Mouse (Mus musculus): ENCODE results near the gene Heatr4. TPM values are rescaled to one million over a fixed set of nuclear protein-coding genes. Genes with fewer than 3 reads are reported as not detected.
"Not testable (repeated sequence)": the region's sequence is repeated elsewhere in the genome, so short reads cannot be mapped to it uniquely, and the experiment has no call there.

Heatr4 gene
- polyA plus RNA-seq, 1 experiment from 2014 or later, result not detected

DNA sequence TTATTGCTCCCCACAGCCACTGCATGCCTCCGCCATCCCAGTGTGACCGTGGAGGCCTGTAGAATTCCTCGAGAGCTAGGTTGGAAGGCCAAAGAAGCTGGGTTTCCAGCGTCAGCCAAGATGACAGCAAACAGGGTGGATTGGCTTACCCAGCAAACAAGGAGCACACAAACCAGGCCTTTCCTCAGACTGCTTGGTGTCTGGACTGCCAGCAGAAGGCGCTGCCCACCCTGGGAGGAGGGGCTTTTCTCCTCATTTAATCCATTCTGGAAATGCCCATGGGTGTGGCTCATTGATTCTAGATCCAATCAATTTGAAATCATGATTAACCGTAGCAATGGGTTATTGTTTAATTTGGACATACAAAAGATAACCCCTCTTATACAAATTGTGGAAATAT, 28.5 kb upstream of the Heatr4 start:
- ATAC-seq, result no peak
- Histone ChIP-seq H3K27me3 (no peaks in the 10 kb centered on the region), H3K4me1 (replicated peaks) (peaks cover 36% of the 10 kb centered on the region), H3K9ac (replicated peaks) (no peak overlapping the region), H3K4me3 (replicated peaks) (no peak overlapping the region), H3K4me2 (replicated peaks) (0 out of 2 replicates have a peak overlapping the region, but pooled peaks have one; percentile 2), H3K27ac (peak overlapping the region; percentile 47; the same call in 1 of the 2 replicates), H3K36me3 (peaks cover 3% of the 10 kb centered on the region; the same call in 1 of the 2 replicates), H3K9me3 (no peaks in the 10 kb centered on the region)
- 60% methylated on average over 6 of the region's 6 CpGs for WGBS

DNA sequence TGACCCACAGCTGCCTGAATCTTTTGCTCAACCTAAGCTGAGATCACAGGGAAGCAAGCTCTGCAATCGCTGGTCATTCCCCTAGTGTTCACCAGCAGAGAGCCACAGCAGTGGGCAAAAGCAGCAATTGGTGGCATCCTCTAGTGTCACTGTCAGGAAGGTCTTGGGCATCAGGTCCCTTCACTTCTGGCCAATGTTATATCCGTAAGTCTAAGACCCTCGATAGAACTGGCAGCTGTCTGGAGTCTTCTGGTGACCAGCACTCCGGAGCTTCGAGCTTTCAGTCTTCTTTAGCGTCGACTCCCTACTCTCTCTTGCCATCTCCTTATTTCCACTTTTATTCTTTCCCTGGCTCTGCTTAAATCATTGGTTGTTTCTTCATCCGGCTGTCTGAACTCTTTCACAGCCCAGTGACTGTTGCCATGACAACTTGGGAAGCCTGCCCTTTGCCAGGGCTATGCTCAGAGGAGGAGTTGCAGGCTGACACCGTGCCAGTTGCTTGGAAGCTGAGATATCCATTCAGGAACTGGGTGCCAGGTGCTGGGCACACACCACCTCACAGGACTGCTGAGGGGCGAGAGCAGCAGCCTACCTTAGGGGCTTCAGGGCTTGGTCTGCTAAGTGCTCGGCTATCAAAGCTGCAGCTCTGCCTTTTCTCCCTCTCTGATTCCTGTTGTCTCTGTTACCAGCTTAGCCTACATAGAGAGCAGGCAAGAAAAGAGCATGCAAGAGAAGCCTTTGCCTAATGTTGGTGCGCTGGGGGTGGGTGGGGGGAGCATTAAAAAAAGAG, 26.8 kb upstream of the Heatr4 start:
- ATAC-seq, result peak; percentile 81
- Histone ChIP-seq H3K4me2 (replicated peaks) (peak overlapping the region; percentile 59), H3K36me3 (peaks cover 3% of the 10 kb centered on the region; the same call in 1 of the 2 replicates), H3K4me3 (replicated peaks) (peak overlapping the region; percentile 47), H3K9me3 (no peaks in the 10 kb centered on the region), H3K27me3 (no peaks in the 10 kb centered on the region), H3K27ac (peak overlapping the region; percentile 78), H3K4me1 (replicated peaks) (peaks cover 36% of the 10 kb centered on the region), H3K9ac (replicated peaks) (peak overlapping the region; percentile 54; the same call in 1 of the 2 replicates)
- WGBS, result 11% methylated on average over 12 of the region's 12 CpGs

DNA sequence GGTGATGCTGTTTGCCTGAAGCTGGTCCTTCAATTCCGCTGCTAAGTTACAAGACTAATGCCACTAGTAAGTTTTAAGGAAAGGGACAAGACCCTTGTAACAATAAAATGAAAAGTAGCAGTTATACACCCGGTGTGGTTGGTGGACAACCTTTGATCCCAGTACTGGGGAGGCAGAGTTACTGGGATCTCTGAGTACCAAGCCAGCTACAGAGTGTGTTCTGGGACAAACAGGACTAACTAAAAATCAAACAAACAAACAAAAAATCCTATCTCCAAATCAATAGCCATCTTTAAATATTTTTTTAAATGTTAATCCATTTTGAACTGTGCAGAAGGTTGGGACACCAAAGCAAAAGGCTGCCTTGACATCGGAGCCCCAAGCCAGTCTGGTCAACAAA, 25.5 kb upstream of the Heatr4 start:
- Histone ChIP-seq H3K36me3 (no peaks in the 10 kb centered on the region), H3K4me3 (replicated peaks) (peak overlapping the region; percentile 47), H3K9ac (replicated peaks) (peak overlapping the region; percentile 63), H3K4me1 (replicated peaks) (peaks cover 36% of the 10 kb centered on the region), H3K9me3 (no peaks in the 10 kb centered on the region), H3K27ac (peak overlapping the region; percentile 53; the same call in 1 of the 2 replicates), H3K27me3 (no peaks in the 10 kb centered on the region), H3K4me2 (replicated peaks) (peak overlapping the region; percentile 59)
- 73% methylated on average over 3 of the region's 3 CpGs for WGBS
- ATAC-seq, result no peak

- WGBS, result under 1% methylated on average over 53 of the region's 70 CpGs
- Histone ChIP-seq H3K4me3 (replicated peaks) (peak within 1 kb of the TSS; percentile 47), H3K4me2 (replicated peaks) (peak within 1 kb of the TSS; percentile 59), H3K27ac (peak within 1 kb of the TSS; percentile 66), H3K9ac (replicated peaks) (peak within 1 kb of the TSS; percentile 63), H3K4me1 (replicated peaks) (peaks cover 36% of the 10 kb centered on the region)
- not testable (repeated sequence) for H3K36me3 ChIP-seq, H3K27me3 ChIP-seq, H3K9me3 ChIP-seq
- peak; percentile 93 for ATAC-seq
Observed at GRCm38 (mm10) chr12:84009171-84009965, 24.7 kb upstream of the Heatr4 start, which contains the start of gene Acot1. Gene Acot1 (plus strand): TSS chr12:84009490.

- H3K4me3 ChIP-seq (replicated peaks), result peak overlapping the region; percentile 47
- WGBS, result 36% methylated on average over 8 of the region's 8 CpGs
- peak overlapping the region; percentile 59 for H3K4me2 ChIP-seq (replicated peaks)
- H3K9ac ChIP-seq (replicated peaks), result 0 out of 2 replicates have a peak overlapping the region, but pooled peaks have one; percentile 63
- no peak for ATAC-seq
- no peaks in the 10 kb centered on the region for H3K9me3 ChIP-seq
- H3K27me3 ChIP-seq, result no peaks in the 10 kb centered on the region
- no peaks in the 10 kb centered on the region for H3K36me3 ChIP-seq
- H3K4me1 ChIP-seq (replicated peaks), result peaks cover 36% of the 10 kb centered on the region
- peak overlapping the region; percentile 66 for H3K27ac ChIP-seq
Observed at GRCm38 (mm10) chr12:84008729-84009128, 24.1 kb upstream of the Heatr4 start.

DNA sequence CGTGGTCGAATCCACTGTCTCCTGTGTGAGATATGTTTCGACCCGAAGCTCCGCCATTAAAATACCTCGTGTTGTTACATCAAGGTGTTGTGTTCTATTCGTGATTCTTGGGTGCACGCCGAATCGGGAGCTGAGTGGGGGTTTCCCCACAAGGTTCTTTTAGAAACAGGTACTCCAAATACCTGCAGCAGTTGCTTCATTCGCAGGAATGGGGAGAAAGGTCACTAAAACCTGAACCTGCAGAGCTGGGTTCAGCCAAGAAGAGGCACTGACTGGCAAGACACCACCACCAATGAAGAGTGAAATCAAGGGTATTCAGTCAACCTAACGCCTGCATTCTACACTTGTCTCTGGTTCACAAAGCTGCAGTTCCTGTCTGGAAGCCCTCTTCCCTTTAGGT, 23.6 kb upstream of the Heatr4 start:
- no peak for ATAC-seq
- Histone ChIP-seq H3K9me3 (no peaks in the 10 kb centered on the region), H3K4me1 (replicated peaks) (peaks cover 36% of the 10 kb centered on the region), H3K4me2 (replicated peaks) (peak overlapping the region; percentile 59; the same call in 1 of the 2 replicates), H3K36me3 (no peaks in the 10 kb centered on the region), H3K27me3 (no peaks in the 10 kb centered on the region), H3K4me3 (replicated peaks) (no peak overlapping the region), H3K9ac (replicated peaks) (no peak overlapping the region), H3K27ac (peak overlapping the region; percentile 66)
- 91% methylated on average over 12 of the region's 12 CpGs for WGBS

- ATAC-seq, result no peak
- no peak overlapping the region for H3K4me2 ChIP-seq (replicated peaks)
- H3K36me3 ChIP-seq, result no peaks in the 10 kb centered on the region
- WGBS, result 86% methylated on average over 1 of the region's 1 CpGs
- H3K4me3 ChIP-seq (replicated peaks), result no peak overlapping the region
- H3K9ac ChIP-seq (replicated peaks), result no peak overlapping the region
- H3K9me3 ChIP-seq, result peaks cover 12% of the 10 kb centered on the region; the same call in 1 of the 2 replicates
- no peak overlapping the region for H3K27ac ChIP-seq
- no peaks in the 10 kb centered on the region for H3K27me3 ChIP-seq
- H3K4me1 ChIP-seq (replicated peaks), result peaks cover 7% of the 10 kb centered on the region
Observed at GRCm38 (mm10) chr12:84003866-84004265, 19.2 kb upstream of the Heatr4 start.

DNA sequence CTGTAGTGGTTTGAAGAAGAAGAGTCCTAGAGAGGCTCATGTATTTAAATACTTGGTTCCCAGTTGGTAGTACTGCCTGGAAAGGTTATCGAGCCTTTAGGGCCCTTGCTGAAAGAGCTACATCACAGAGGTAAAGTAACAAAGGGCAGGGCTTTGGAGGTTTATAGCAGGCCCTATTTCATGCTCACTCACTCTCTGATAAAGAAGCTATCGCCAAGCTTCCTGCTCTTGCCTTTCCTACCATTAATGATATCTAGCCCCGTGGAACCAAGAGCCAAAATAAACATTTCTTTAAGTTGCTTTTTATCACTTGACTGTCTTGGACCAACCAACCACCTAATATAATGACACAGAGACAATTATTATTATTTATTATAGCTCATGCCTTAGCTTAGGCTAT, 15.8 kb upstream of the Heatr4 start:
- no peak overlapping the region for H3K4me3 ChIP-seq (replicated peaks)
- H3K27me3 ChIP-seq, result no peaks in the 10 kb centered on the region
- 86% methylated on average over 3 of the region's 3 CpGs for WGBS
- no peak overlapping the region for H3K27ac ChIP-seq
- ATAC-seq, result no peak
- no peaks in the 10 kb centered on the region for H3K36me3 ChIP-seq
- peaks cover 15% of the 10 kb centered on the region; the same call in 1 of the 2 replicates for H3K9me3 ChIP-seq
- H3K4me1 ChIP-seq (replicated peaks), result no peaks in the 10 kb centered on the region
- no peak overlapping the region for H3K9ac ChIP-seq (replicated peaks)
- H3K4me2 ChIP-seq (replicated peaks), result no peak overlapping the region

- not testable (repeated sequence) for H3K4me1 ChIP-seq (replicated peaks); H3K4me3 ChIP-seq (replicated peaks); H3K27ac ChIP-seq; H3K27me3 ChIP-seq; ATAC-seq; H3K36me3 ChIP-seq; H3K9ac ChIP-seq (replicated peaks); H3K4me2 ChIP-seq (replicated peaks)
- WGBS, result 82% methylated on average over 8 of the region's 8 CpGs
- H3K9me3 ChIP-seq, result peaks cover 15% of the 10 kb centered on the region; the same call in 1 of the 2 replicates
Observed at GRCm38 (mm10) chr12:83999237-83999636, 14.6 kb upstream of the Heatr4 start.

DNA sequence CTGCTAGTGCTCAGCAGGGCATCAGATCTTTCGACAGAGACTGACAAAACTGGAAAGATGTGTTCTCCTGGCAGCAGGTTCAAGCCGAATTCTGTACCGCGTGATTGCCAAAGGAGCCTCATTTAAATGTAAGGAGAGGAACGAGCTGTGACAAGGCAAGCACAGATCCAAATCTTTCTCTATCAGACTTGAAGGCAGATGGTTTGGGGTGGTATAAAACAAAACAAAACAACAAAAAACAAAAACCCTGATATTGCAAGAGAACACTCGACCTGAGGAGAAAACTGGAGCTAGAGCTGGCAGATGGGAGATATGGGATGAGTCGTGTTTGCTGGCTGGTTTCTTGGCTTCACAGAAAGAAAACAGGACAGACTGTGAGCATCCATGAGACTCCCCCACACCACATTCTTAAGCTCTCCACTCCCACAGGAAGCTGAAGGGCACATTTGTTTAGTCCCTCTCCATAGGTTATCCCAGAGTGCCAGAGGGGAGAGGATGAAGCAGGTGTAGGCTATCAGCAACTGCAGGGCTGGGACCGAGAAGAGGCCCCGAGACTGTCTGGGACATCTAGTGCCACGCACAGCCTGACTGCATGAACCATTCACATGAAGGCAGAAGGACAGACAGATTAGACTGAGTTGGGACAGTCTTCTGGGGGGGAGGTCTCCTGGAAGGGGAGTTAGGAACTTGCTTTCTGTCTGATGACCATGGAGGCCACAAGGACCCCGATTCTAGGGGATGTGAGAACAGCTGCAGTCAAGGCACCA, 13.9 kb upstream of the Heatr4 start:
- peaks cover 15% of the 10 kb centered on the region; the same call in 1 of the 2 replicates for H3K9me3 ChIP-seq
- 66% methylated on average over 11 of the region's 11 CpGs for WGBS
- ATAC-seq, result no peak
- no peak overlapping the region for H3K4me3 ChIP-seq (replicated peaks)
- H3K4me1 ChIP-seq (replicated peaks), result no peaks in the 10 kb centered on the region
- H3K4me2 ChIP-seq (replicated peaks), result no peak overlapping the region
- H3K27ac ChIP-seq, result no peak overlapping the region
- H3K27me3 ChIP-seq, result no peaks in the 10 kb centered on the region
- no peak overlapping the region for H3K9ac ChIP-seq (replicated peaks)
- peaks cover under 1% of the 10 kb centered on the region; the same call in 1 of the 2 replicates for H3K36me3 ChIP-seq

- 78% methylated on average over 2 of the region's 2 CpGs for WGBS
- H3K4me2 ChIP-seq (replicated peaks), result no peak overlapping the region
- H3K4me3 ChIP-seq (replicated peaks), result no peak overlapping the region
- 0 out of 2 replicates have a peak, but pooled peaks cover 9% of the 10 kb centered on the region for H3K9me3 ChIP-seq
- no peaks in the 10 kb centered on the region for H3K27me3 ChIP-seq
- H3K9ac ChIP-seq (replicated peaks), result no peak overlapping the region
- no peaks in the 10 kb centered on the region for H3K4me1 ChIP-seq (replicated peaks)
- H3K36me3 ChIP-seq, result peaks cover 5% of the 10 kb centered on the region; the same call in 1 of the 2 replicates
- H3K27ac ChIP-seq, result no peak overlapping the region
- ATAC-seq, result no peak
Observed at GRCm38 (mm10) chr12:83997221-83997620, 12.6 kb upstream of the Heatr4 start.

Data from midbrain, embryonic 13.5 days (tissue).